Mouse (Mus musculus): ENCODE measurements around the gene Lamb2. TPM values are rescaled to one million over a fixed set of nuclear protein-coding genes. Genes with fewer than 3 reads are reported as not detected.

The Lamb2 gene
- 14.8 and 18.7 TPM in 2 replicates for polyA plus RNA-seq (2014; fragmentation: Nextera tagmentation; extraction: Ambion mirVana)

DNA sequence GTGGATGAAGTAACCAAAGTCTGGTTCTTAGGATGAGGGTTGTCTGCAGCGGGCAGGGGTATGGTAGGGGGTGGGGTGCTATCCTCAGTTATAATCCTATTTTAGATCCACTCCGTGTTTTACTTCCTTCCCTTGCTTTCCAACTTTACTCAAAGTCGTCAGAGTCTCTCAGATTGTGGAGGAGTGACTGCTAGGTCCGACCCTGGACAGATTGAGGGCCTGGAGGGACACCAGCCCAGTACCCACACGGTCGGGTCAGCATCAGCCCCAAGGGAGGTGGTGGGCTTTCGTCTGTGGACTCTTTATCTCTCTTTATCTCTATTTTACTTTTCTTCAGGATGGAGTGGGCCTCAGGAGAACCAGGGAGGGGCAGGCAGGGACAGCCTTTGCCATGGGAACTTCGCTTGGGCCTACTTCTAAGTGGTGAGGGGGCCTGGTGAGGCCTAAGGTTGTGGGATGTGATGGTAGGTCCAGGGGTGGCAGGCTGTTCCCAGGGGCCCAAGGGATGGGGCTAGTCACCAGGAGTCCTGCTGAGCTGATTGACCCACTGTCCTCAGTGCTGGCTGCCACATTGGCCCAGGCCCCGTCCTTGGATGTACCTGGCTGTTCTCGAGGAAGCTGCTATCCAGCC, at the start of gene Lamb2:
Gene Lamb2, plus strand, starts transcription at position 16 of the 631 bp plus-strand sequence.
- H3K9ac ChIP-seq (ENCODE audit: low read depth, low read length) = peak within 1 kb of the TSS; percentile 38
- ATAC-seq (replicated peaks; ENCODE audit: low FRiP score) = peak; percentile 37
- 19% methylated on average over 10 of the region's 10 CpGs for WGBS

DNA sequence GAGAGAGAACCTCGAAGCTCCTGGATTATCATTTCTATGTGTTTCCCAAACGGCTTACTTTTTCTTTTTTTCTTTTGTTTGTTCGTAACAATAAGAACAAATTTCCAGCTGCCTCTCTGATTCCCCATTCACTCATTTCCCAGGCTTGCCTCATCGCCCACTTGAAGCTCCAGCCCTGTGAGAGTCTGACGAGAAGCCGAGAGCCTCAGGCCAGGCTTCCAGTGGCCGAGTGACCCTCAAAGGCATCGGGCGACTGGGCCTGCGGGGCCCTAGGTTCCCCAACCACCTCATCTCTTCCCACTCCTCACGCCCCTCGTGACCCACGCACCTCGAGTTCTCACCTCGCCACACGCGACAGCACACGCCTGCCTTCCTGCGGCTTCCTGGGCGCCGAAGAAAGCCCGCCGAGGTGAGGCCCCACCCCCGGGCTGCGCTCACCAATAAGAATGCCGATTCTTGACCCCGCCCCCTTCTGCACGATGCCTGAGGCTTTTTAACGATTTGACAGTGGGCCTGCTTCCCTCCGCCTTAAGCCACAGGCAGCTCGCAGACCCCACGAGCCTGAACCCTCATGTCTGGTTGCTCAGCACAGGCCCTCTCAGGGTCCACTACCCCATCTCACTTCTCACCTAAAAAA, 48.0 kb upstream of the Lamb2 start:
- no peaks in the 10 kb centered on the region for H3K4me1 ChIP-seq (replicated peaks; ENCODE audit: control insufficient read depth, insufficient read depth, low read length)
- no peak overlapping the region for H3K9ac ChIP-seq (ENCODE audit: low read depth, low read length)
- peak; percentile 58; the same call in 1 of the 2 replicates for ATAC-seq (replicated peaks; ENCODE audit: low FRiP score)
- no peaks in the 10 kb centered on the region for H3K27me3 ChIP-seq (replicated peaks; ENCODE audit: control insufficient read depth, insufficient read depth, low read length)
- H3K36me3 ChIP-seq (ENCODE audit: control insufficient read depth, insufficient read depth, low read length) = no peaks in the 10 kb centered on the region
- peak; percentile 45 for DNase-seq (ENCODE audit: low spot score)
- H3K27ac ChIP-seq (ENCODE audit: low read depth, low read length) = no peak overlapping the region
- H3K4me2 ChIP-seq = peak overlapping the region; percentile 37
- 0 out of 2 replicates have a peak overlapping the region, but pooled peaks have one; percentile 0 for H3K4me3 ChIP-seq (ENCODE audit: low read depth, low read length)
- H3K9me3 ChIP-seq (ENCODE audit: control insufficient read depth, low read length) = no peaks in the 10 kb centered on the region
- WGBS = 44% methylated on average over 32 of the region's 32 CpGs

More for the DNA sequence above, at the start of gene Lamb2:
- Histone ChIP-seq H3K4me3 (ENCODE audit: low read depth, low read length) (peak within 1 kb of the TSS; percentile 48), H3K36me3 (ENCODE audit: control insufficient read depth, insufficient read depth, low read length) (peaks cover 8% of the 10 kb centered on the region), H3K4me1 (replicated peaks; ENCODE audit: control insufficient read depth, insufficient read depth, low read length) (peaks cover 16% of the 10 kb centered on the region), H3K27ac (ENCODE audit: low read depth, low read length) (peak within 1 kb of the TSS; percentile 53; the same call in 1 of the 2 replicates), H3K4me2 (peak within 1 kb of the TSS; percentile 73), H3K9me3 (ENCODE audit: control insufficient read depth, low read length) (no peaks in the 10 kb centered on the region), H3K27me3 (replicated peaks; ENCODE audit: control insufficient read depth, insufficient read depth, low read length) (no peaks in the 10 kb centered on the region)
- no peak for DNase-seq (ENCODE audit: low spot score)

DNA sequence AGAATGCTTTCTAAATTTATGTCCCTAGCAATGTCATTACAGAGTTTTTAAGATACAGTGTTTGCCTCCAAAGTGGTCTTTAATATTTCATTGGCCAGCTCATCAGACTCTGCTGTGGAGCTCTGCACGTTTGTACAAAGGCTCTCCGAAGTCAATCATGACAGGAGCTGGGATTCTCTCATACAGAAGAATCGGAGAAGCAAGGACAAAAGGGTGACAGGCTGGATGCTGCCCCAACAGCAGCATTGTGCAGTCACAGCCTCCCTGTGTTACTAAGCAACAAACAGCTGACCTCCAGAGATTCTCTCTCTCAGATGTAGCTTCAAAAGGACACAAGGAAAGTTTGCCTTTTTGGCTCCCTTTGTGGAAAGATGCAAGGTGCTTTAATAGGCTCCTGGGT, 43.4 kb upstream of the Lamb2 start, which contains the start of gene BC048562:
Gene BC048562, plus strand, starts transcription at position 301 of the 400 bp plus-strand sequence.
- no peaks in the 10 kb centered on the region for H3K27me3 ChIP-seq (replicated peaks; ENCODE audit: control insufficient read depth, insufficient read depth, low read length)
- 70% methylated on average over 3 of the region's 3 CpGs for WGBS
- H3K36me3 ChIP-seq (ENCODE audit: control insufficient read depth, insufficient read depth, low read length) = no peaks in the 10 kb centered on the region
- DNase-seq (ENCODE audit: low spot score) = no peak
- no peak within 1 kb of the TSS for H3K27ac ChIP-seq (ENCODE audit: low read depth, low read length)
- no peak within 1 kb of the TSS for H3K4me2 ChIP-seq
- no peak for ATAC-seq (replicated peaks; ENCODE audit: low FRiP score)
- H3K4me3 ChIP-seq (ENCODE audit: low read depth, low read length) = no peak within 1 kb of the TSS
- no peak within 1 kb of the TSS for H3K9ac ChIP-seq (ENCODE audit: low read depth, low read length)
- no peaks in the 10 kb centered on the region for H3K4me1 ChIP-seq (replicated peaks; ENCODE audit: control insufficient read depth, insufficient read depth, low read length)
- H3K9me3 ChIP-seq (ENCODE audit: control insufficient read depth, low read length) = no peaks in the 10 kb centered on the region

DNA sequence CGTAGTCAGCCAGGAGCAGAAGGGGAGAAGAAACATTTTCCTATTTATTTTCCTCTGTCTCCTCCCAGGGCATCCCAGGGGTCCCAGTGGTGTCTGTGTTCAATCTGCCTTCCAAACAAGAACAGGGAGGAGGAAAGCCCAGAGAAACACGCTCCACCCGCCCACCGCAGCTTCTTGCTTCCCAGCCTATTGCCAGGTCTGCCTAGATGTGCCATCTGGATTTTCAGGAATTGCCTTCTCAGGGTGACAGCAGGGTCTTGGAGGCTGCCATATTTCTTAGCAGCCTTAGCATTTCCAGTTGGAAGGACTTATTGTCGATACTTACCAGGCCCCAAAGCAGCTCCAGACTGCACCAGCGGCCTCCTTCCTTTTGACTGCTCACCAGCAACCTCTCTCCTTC, 40.4 kb upstream of the Lamb2 start:
- Histone ChIP-seq H3K27me3 (replicated peaks; ENCODE audit: control insufficient read depth, insufficient read depth, low read length) (no peaks in the 10 kb centered on the region), H3K4me1 (replicated peaks; ENCODE audit: control insufficient read depth, insufficient read depth, low read length) (no peaks in the 10 kb centered on the region), H3K9ac (ENCODE audit: low read depth, low read length) (no peak overlapping the region), H3K27ac (ENCODE audit: low read depth, low read length) (no peak overlapping the region), H3K4me3 (ENCODE audit: low read depth, low read length) (no peak overlapping the region), H3K36me3 (ENCODE audit: control insufficient read depth, insufficient read depth, low read length) (no peaks in the 10 kb centered on the region), H3K4me2 (no peak overlapping the region), H3K9me3 (ENCODE audit: control insufficient read depth, low read length) (no peaks in the 10 kb centered on the region)
- DNase-seq (ENCODE audit: low spot score) = no peak
- WGBS = 84% methylated on average over 6 of the region's 6 CpGs
- ATAC-seq (replicated peaks; ENCODE audit: low FRiP score) = no peak

DNA sequence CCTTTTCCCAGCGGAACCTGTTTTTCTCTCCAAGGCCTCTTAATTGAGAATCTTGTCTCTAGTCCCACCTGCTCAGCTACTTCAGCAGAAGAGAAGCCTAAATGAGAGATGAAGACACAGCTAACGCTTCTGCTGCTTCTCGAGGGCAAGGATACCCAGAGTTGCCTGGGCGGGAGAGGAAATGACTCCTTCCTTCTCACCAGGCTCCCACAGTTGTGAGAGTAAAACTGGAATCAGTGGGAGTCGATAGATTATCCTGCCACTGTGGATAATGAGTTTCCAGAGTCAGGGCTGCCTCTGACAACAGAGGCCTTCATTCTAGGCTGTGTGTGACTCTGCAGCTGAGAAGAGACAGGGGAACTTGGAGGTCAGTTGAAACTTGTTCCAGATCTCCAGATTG, 39.1 kb upstream of the Lamb2 start:
- no peak overlapping the region for H3K4me3 ChIP-seq (ENCODE audit: low read depth, low read length)
- H3K36me3 ChIP-seq (ENCODE audit: control insufficient read depth, insufficient read depth, low read length) = no peaks in the 10 kb centered on the region
- 63% methylated on average over 5 of the region's 5 CpGs for WGBS
- ATAC-seq (replicated peaks; ENCODE audit: low FRiP score) (no peak), DNase-seq (ENCODE audit: low spot score) (no peak)
- no peaks in the 10 kb centered on the region; the same call in 1 of the 2 replicates for H3K4me1 ChIP-seq (replicated peaks; ENCODE audit: control insufficient read depth, insufficient read depth, low read length)
- H3K9me3 ChIP-seq (ENCODE audit: control insufficient read depth, low read length) = no peaks in the 10 kb centered on the region
- no peak overlapping the region for H3K9ac ChIP-seq (ENCODE audit: low read depth, low read length)
- no peaks in the 10 kb centered on the region for H3K27me3 ChIP-seq (replicated peaks; ENCODE audit: control insufficient read depth, insufficient read depth, low read length)
- no peak overlapping the region for H3K4me2 ChIP-seq
- no peak overlapping the region for H3K27ac ChIP-seq (ENCODE audit: low read depth, low read length)

DNA sequence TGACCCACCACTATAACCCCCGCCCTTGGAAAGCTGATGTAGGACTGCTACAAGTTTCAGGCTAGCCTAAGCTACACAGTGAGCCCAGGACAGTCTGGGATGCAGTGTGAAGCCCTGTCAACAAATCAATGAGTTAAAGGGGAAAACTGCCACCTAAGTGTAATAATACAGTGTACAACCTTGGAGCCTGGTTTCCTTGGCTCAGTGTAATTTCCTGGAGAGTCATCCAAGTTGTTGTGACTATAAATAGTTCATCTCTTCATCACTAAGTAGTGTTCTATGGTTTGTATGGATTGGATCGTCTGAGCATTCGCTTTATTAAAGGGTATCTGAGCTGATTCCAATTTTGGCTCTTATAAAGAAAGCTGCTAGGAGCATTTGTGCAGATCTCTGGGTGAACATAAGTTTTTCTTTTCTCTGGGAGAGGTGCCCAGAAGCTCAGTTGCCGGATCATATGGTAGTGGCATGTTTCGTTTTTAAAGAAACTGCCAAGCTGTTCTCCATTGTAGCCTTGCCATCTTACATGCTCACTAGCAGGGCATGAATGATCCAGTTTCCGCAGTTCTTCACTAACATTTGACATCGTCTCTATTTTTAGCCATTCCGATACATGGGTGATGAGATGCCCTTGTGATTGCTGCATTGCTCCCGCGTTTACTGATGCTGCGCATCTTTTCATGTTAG, 38.2 kb upstream of the Lamb2 start:
- no peaks in the 10 kb centered on the region for H3K27me3 ChIP-seq (replicated peaks; ENCODE audit: control insufficient read depth, insufficient read depth, low read length)
- H3K9ac ChIP-seq (ENCODE audit: low read depth, low read length) = no peak overlapping the region
- H3K4me2 ChIP-seq = no peak overlapping the region
- H3K9me3 ChIP-seq (ENCODE audit: control insufficient read depth, low read length) = no peaks in the 10 kb centered on the region
- ATAC-seq (replicated peaks; ENCODE audit: low FRiP score) (no peak), DNase-seq (ENCODE audit: low spot score) (no peak)
- no peaks in the 10 kb centered on the region for H3K36me3 ChIP-seq (ENCODE audit: control insufficient read depth, insufficient read depth, low read length)
- no peaks in the 10 kb centered on the region; the same call in 1 of the 2 replicates for H3K4me1 ChIP-seq (replicated peaks; ENCODE audit: control insufficient read depth, insufficient read depth, low read length)
- no peak overlapping the region for H3K4me3 ChIP-seq (ENCODE audit: low read depth, low read length)
- WGBS = 88% methylated on average over 11 of the region's 11 CpGs
- H3K27ac ChIP-seq (ENCODE audit: low read depth, low read length) = no peak overlapping the region

DNA sequence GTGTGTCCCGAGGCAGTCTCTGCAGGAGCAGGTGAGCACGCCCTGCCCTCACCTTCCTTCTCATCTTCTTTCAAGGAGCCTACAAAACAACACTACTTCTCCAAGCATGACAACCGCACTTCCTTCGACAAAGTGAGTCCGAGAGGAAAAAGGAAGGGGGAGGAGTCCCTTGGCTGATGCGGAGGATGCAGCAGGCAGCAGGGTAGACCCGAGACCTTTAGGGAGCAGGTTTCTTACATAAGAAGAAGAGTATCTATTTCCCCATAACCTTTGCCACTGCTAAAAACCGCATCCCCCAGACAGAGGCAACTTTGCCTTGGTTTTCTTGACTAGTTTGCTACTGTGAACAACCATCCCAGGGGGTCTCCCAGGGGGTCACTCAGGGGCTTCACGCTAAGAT, 34.4 kb upstream of the Lamb2 start:
- no peak overlapping the region for H3K9ac ChIP-seq (ENCODE audit: low read depth, low read length)
- no peak overlapping the region for H3K4me3 ChIP-seq (ENCODE audit: low read depth, low read length)
- H3K36me3 ChIP-seq (ENCODE audit: control insufficient read depth, insufficient read depth, low read length) = peaks cover 4% of the 10 kb centered on the region; the same call in 1 of the 2 replicates
- H3K27me3 ChIP-seq (replicated peaks; ENCODE audit: control insufficient read depth, insufficient read depth, low read length) = no peaks in the 10 kb centered on the region
- H3K4me1 ChIP-seq (replicated peaks; ENCODE audit: control insufficient read depth, insufficient read depth, low read length) = peaks cover 8% of the 10 kb centered on the region
- WGBS = 50% methylated on average over 9 of the region's 9 CpGs
- DNase-seq (ENCODE audit: low spot score) = no peak
- no peak for ATAC-seq (replicated peaks; ENCODE audit: low FRiP score)
- no peaks in the 10 kb centered on the region for H3K9me3 ChIP-seq (ENCODE audit: control insufficient read depth, low read length)
- H3K4me2 ChIP-seq = no peak overlapping the region
- H3K27ac ChIP-seq (ENCODE audit: low read depth, low read length) = no peak overlapping the region

DNA sequence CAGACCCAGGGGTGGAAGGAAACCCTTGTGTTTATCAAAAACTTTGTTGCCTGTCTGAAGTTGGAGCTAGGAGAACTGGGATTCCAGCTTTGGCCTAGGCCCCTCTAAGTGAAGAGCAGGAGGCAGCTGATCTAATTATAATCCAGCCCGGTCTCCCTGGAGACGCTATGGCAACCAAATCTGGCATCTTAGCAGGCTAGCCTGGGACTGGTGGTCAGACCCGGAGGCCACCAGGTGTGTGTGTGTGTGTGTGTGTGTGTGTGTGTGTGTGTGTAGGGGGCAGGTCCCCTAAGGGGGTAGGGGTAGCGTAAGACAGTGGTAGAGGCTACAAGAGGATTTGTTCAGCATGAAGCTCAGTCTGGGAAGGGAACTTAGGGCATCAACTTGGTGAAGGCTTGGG, 29.7 kb upstream of the Lamb2 start:
- H3K9ac ChIP-seq (ENCODE audit: low read depth, low read length) = peak overlapping the region; percentile 70
- H3K4me1 ChIP-seq (replicated peaks; ENCODE audit: control insufficient read depth, insufficient read depth, low read length) = peaks cover 41% of the 10 kb centered on the region
- 70% methylated on average over 4 of the region's 4 CpGs for WGBS

More for the DNA sequence above, 29.7 kb upstream of the Lamb2 start:
- H3K36me3 ChIP-seq (ENCODE audit: control insufficient read depth, insufficient read depth, low read length) = peaks cover 4% of the 10 kb centered on the region; the same call in 1 of the 2 replicates
- peak overlapping the region; percentile 65 for H3K4me3 ChIP-seq (ENCODE audit: low read depth, low read length)
- H3K27ac ChIP-seq (ENCODE audit: low read depth, low read length) = peak overlapping the region; percentile 13; the same call in 1 of the 2 replicates
- no peak for ATAC-seq (replicated peaks; ENCODE audit: low FRiP score)
- no peak for DNase-seq (ENCODE audit: low spot score)
- no peaks in the 10 kb centered on the region for H3K27me3 ChIP-seq (replicated peaks; ENCODE audit: control insufficient read depth, insufficient read depth, low read length)
- H3K4me2 ChIP-seq = peak overlapping the region; percentile 98
- no peaks in the 10 kb centered on the region for H3K9me3 ChIP-seq (ENCODE audit: control insufficient read depth, low read length)
